Mouse (Mus musculus) myocyte (in vitro differentiated cells): ENCODE data around the gene Map3k12. TPM values are rescaled to one million over a fixed set of nuclear protein-coding genes. Genes with fewer than 3 reads are reported as not detected.

Experiments
- H3K27me3 ChIP-seq: one replicate; pipeline ENCODE4 v1.6.1; 2011; ENCODE audit not compliant: control insufficient read depth, insufficient read depth, insufficient read length
- H3K36me3 ChIP-seq: one replicate; pipeline ENCODE4 v1.6.1; 2011; ENCODE audit not compliant: control insufficient read depth, insufficient read depth
- H3K4me2 ChIP-seq: one replicate; pipeline ENCODE4 v1.6.1; 2011; ENCODE audit warnings: low read depth, control low read depth
- H3K4me3 ChIP-seq: one replicate; pipeline ENCODE4 v1.5.1; 2011; ENCODE audit warnings: mild to moderate bottlenecking, control low read depth, moderate library complexity
- H3K79me2 ChIP-seq: one replicate; pipeline ENCODE4 v1.6.1; 2011; ENCODE audit not compliant: control insufficient read depth, insufficient read depth
- H3ac ChIP-seq: one replicate; pipeline ENCODE4 v1.6.1; 2011; ENCODE audit not compliant: control insufficient read depth, insufficient read length
- CEBPB ChIP-seq: IDR thresholded peaks from 2 replicates; pipeline ENCODE4 v1.6.1; 2011; ENCODE audit warnings: mild to moderate bottlenecking, moderate library complexity; ENCODE audit not compliant: poor library complexity, insufficient read depth, severe bottlenecking
- E2F4 ChIP-seq: IDR thresholded peaks from one replicate; pipeline ENCODE4 v1.6.1; 2011; ENCODE audit warnings: mild to moderate bottlenecking, control low read depth, moderate library complexity; ENCODE audit not compliant: insufficient read depth
- MAX ChIP-seq: IDR thresholded peaks from one replicate; pipeline ENCODE4 v1.6.1; 2011; ENCODE audit warnings: low read depth, mild to moderate bottlenecking, control low read depth
- MYOD1 ChIP-seq, 3 experiments: IDR thresholded peaks; one replicate each; pipeline ENCODE4 v1.6.1; 2011; ENCODE audit warnings: control low read depth in 2 of 3, low read depth in 2 of 3, mild to moderate bottlenecking in 2 of 3, moderate library complexity in 1 of 3; ENCODE audit not compliant: insufficient read length in 2 of 3, control insufficient read depth in 1 of 3
- MYOG ChIP-seq, 3 experiments: IDR thresholded peaks; one replicate each; pipeline ENCODE4 v1.6.1; 2011; ENCODE audit warnings: control low read depth in 2 of 3, low read depth in 2 of 3, mild to moderate bottlenecking in 2 of 3; ENCODE audit not compliant: insufficient read length in 2 of 3, control insufficient read depth in 1 of 3, insufficient read depth in 1 of 3
- POLR2A ChIP-seq: IDR thresholded peaks from one replicate; pipeline ENCODE4 v1.6.1; 2011; ENCODE audit warnings: low read depth, mild to moderate bottlenecking, control low read depth, moderate library complexity; ENCODE audit not compliant: insufficient read length
- POLR2AphosphoS2 ChIP-seq: IDR thresholded peaks from one replicate; pipeline ENCODE4 v1.6.1; 2011; ENCODE audit warnings: low read depth, control low read depth; ENCODE audit not compliant: insufficient read length
- REST ChIP-seq: IDR thresholded peaks from one replicate; pipeline ENCODE4 v1.6.1; 2011; ENCODE audit warnings: mild to moderate bottlenecking, control low read depth, moderate library complexity; ENCODE audit not compliant: insufficient read depth, insufficient read length
- SRF ChIP-seq: IDR thresholded peaks from one replicate; pipeline ENCODE4 v1.6.1; 2011; ENCODE audit warnings: low read depth; ENCODE audit not compliant: control insufficient read depth, insufficient read length
- TCF12 ChIP-seq: IDR thresholded peaks from one replicate; pipeline ENCODE4 v1.6.1; 2011; ENCODE audit warnings: mild to moderate bottlenecking, control low read depth; ENCODE audit not compliant: poor library complexity, insufficient read depth, severe bottlenecking
- TCF3 ChIP-seq: IDR thresholded peaks from one replicate; pipeline ENCODE4 v1.6.1; 2011; ENCODE audit warnings: low read depth, control low read depth; ENCODE audit not compliant: insufficient read length
- USF1 ChIP-seq: IDR thresholded peaks from one replicate; pipeline ENCODE4 v1.6.1; 2011; ENCODE audit warnings: low read depth, mild to moderate bottlenecking, control low read depth, moderate library complexity
- polyA plus RNA-seq: library from polyadenylated mRNA; unstranded; fragments of >200 nt; fragmentation: generic; extraction: Trizol; gene quantifications from one replicate; pipeline ENCODE4 v1.2.1, GENCODE M21; 2012; ENCODE audit warnings: missing spikeins

Map3k12 gene
- polyA plus RNA-seq, 1 experiment = 5.9 TPM

DNA sequence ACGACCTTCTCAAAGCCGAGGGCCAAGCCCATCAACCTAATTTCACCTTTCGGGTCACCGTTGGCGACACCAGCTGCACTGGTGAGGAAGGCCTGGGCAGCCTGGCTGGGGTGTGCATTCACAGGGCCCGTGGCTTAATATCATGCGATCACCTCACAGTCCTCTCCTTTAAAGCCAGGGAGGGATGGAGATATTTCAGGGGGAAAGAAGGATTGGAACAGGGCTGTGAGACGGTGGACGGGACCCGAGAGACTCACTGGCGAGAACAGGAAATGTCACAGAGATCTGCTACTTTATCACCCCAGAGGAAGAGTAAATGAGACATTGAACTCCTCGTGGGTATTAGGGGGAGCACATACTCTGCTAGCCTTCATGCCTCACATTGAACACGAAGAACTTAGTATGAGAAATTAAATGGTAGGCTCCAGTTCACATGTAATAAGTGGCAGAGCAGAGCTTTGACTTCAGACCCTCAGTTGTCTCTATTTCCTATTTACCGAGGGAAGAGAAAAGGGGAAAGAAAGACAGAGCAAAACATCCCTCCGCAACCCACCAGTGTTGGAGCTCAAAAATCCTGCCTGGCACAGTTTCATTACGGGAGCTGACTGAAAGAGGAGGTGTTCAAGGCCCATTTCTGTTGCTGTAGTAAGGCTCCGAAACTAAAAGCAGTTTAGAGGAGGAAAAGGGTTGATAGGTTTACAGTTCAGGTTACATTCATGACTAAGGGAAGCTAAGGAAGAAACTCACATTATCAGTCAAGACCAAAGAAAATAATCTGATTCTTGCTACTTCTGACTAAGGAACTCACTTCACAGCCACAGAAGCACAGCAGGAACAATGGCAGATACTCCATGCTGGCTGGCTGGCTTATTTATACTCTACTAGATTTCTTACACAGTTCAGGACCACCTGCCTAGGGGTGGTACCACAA lies 2.6 kb upstream of the Map3k12 start:
- Histone ChIP-seq H3K4me2 (peak overlapping the region; percentile 94), H3ac (peak overlapping the region; percentile 37), H3K4me3 (peak overlapping the region; percentile 56), H3K27me3 (no peaks in the 10 kb centered on the region), H3K36me3 (peaks cover 10% of the 10 kb centered on the region), H3K79me2 (peaks cover 29% of the 10 kb centered on the region)
- TF ChIP-seq TCF3 = no peak
- no peak for TF ChIP-seq E2F4
- no peak for TF ChIP-seq SRF

DNA sequence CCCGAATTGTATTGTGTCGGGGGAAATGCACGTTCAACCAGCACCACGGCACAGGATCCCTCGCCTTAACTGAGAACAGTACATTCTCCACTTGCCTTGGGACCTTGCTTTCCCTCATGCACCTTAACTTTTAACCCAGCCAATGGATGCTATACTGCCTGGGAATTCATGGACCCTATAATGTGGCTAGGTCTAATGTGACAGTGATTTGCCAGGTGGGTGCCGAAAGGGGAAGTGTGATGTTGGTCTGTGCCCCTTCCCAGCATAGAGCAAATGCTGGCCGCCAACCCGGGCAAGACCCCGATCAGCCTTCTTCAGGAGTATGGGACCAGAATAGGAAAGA lies 2.0 kb upstream of the Map3k12 start:
- peaks cover 29% of the 10 kb centered on the region for H3K79me2 ChIP-seq
- H3K4me2 ChIP-seq = peak overlapping the region; percentile 94
- H3K4me3 ChIP-seq = peak overlapping the region; percentile 56
- TF ChIP-seq REST (no peak), POLR2A (no peak), CEBPB (no peak), POLR2AphosphoS2 (no peak), E2F4 (no peak), USF1 (no peak), MYOG (IDR thresholded peaks at IDR 0.05; ENCODE audit: control insufficient read depth in 1 of 3, insufficient read depth in 1 of 3, insufficient read length in 2 of 3, low read depth in 2 of 3) (no peak), MAX (no peak), TCF3 (no peak), TCF12 (no peak), MYOD1 (IDR thresholded peaks at IDR 0.05; ENCODE audit: control insufficient read depth in 1 of 3, insufficient read length in 2 of 3, low read depth in 2 of 3) (no peak)
- peak overlapping the region; percentile 37 for H3ac ChIP-seq
- no peaks in the 10 kb centered on the region for H3K27me3 ChIP-seq
- peaks cover 10% of the 10 kb centered on the region for H3K36me3 ChIP-seq

DNA sequence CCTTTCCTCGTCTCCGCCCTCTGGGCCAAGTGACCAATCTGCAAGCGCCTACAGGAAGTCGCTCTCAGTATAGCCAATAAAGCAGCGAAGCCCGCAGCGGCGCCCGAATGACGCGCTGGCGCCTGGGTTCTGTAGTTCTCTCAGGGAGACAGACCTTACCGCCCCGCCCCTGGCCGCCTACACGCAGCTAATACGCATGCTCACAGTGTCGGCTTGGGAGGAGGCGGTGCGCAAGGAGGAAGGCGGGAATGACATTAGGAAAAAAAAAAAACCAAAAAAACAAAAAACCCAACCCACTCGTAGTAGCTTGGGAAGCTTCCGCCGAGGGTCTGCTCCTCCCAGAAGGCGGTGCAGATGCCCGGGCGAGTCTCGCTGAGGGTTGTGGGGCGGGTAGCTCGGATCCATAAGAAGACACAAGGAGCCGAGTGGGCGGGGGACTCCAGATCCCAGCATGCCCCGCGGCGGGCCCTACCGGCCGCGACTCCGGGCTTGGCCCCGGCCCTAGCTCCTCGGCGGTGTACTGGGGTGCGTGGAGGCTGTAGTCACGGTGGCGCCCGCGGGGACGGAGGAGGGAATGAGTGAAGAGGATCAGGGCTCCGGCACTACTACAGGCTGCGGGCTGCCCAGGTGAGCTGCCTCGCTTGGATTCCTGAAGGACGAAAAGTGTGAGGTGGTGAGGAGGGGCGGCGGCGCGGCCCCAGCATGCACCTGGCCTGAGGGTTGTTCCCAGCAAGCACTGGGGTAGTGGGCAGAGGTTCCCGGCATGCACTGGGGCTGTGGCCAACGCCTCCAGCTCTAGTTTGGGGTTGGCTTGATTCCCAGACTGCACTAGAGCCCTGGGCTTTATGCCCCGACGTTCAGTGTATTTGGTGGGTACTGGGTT lies 1.4 kb upstream of the Map3k12 start, which contains the start of gene Tarbp2:
TSS of gene Tarbp2 (plus strand) at position 217 of the 883 bp plus-strand sequence.
- TF ChIP-seq REST (no peak), MYOD1 (IDR thresholded peaks at IDR 0.05; ENCODE audit: control insufficient read depth in 1 of 3, insufficient read length in 2 of 3, low read depth in 2 of 3) (peak in 2 of 3 experiments; percentile 65 to 71), E2F4 (peak; percentile 76), MYOG (IDR thresholded peaks at IDR 0.05; ENCODE audit: control insufficient read depth in 1 of 3, insufficient read depth in 1 of 3, insufficient read length in 2 of 3, low read depth in 2 of 3) (peak in 2 of 3 experiments; percentile 57 to 78), USF1 (no peak), POLR2A (peak; percentile 81), POLR2AphosphoS2 (peak; percentile 98), SRF (peak; percentile 63), TCF3 (no peak), CEBPB (no peak), MAX (no peak), TCF12 (no peak)
- Histone ChIP-seq H3K4me2 (peak within 1 kb of the TSS; percentile 100), H3K36me3 (peaks cover 10% of the 10 kb centered on the region), H3ac (peak within 1 kb of the TSS; percentile 37), H3K79me2 (peaks cover 29% of the 10 kb centered on the region), H3K4me3 (peak within 1 kb of the TSS; percentile 56), H3K27me3 (no peaks in the 10 kb centered on the region)

DNA sequence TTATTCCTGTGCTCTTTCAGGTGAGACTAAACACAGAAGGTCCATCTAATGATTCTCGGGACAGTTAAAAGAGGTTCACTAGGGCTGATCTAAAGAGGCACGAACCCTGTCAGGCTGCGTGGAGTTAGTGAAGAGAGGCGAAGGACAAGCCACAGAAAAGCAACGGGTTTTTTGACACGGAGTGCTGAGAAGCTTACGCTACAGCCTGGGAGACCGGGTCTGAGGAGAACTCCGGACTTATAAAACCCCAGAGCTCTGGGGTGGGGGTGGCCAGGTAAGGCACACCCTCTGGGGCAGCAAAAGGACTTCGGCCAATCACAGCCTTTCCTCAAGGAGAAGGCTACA lies 739 bp upstream of the Map3k12 start:
- TF ChIP-seq TCF3 (no peak), POLR2AphosphoS2 (peak; percentile 43), TCF12 (no peak), USF1 (no peak), SRF (peak; percentile 51), POLR2A (peak; percentile 65), E2F4 (no peak), MAX (no peak)
- no peaks in the 10 kb centered on the region for H3K27me3 ChIP-seq
- H3K36me3 ChIP-seq = peaks cover 9% of the 10 kb centered on the region
- peaks cover 29% of the 10 kb centered on the region for H3K79me2 ChIP-seq
- H3K4me2 ChIP-seq = peak overlapping the region; percentile 100
- H3ac ChIP-seq = peak overlapping the region; percentile 37
- H3K4me3 ChIP-seq = peak overlapping the region; percentile 56
